Mouse (Mus musculus) spleen, postnatal 36 days (tissue): ENCODE results near the gene Ccdc142.

Experiments
- DNase-seq, 2 experiments: peaks; one replicate each; pipeline ENCODE4 v3.0.0; 2022; ENCODE audit warnings: low spot score in 2 of 2, mixed read lengths in 1 of 2

The Ccdc142 gene

DNA sequence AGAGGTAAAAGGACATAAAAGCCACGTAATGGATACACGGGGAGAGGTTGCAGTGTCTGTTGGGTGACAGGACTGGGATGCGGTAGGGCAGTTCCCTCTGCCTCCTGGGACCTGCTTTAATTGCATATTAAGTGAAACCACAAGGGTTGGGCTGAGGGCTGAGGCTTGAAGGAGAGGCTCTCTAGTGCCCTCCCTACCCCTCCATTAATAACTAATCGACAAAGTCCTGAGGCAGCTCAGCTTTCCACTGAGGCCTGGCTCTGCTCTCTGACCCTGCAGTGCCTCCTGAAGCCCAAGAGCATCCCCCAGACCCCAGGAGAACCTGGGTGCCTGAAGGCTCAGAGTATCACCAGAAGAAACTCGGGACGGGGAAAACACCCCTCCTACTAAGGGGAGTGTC, 16.9 kb upstream of the Ccdc142 start:
- DNase-seq, result no peak

DNA sequence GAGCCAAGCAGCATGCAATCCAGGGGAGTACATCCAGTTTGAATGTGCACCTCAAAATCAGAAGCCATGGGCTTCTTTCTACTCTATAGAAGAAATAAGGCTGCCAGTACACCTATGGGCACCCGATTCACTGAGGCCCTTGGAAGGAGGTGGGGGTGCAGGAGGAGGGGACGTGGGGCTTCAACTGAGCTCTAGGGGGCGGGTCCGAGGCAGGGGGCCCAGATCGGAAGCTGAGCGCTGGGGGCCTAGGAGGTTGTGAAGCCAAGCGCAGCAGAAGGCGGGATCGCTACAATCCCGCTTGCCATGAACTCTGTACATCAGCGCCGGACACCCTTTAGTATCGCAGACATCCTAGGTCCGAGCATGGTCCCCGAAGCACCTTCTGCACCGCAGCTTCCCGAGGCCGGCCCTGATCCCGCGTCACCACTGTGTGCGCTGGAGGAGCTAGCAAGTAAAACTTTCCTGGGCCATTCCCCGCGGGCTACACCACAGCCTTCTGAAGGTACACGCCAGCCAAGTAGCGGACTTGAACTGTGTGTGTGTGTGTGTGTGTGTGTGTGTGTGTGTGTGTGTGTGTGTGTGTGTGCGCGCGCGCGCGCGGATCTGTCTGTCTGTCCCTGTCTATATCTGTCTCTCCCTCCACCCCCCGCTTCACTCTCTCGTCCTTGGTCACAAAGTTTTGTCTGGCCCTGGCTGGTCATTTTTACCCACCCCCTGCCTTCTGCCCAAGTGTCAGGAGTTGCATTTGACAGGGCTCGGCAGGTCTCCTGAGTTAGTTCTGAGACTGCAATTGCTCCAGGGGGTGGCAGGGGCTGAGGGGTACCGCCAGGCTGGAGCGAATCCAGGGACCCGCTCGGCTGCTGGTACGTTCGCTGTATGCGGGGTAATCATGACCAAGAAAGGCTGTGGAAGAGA, 15.0 kb upstream of the Ccdc142 start, which contains the start of gene Lbx2:
Gene Lbx2 (plus strand): TSS at position 247 of the 915 bp plus-strand sequence.
- no peak for DNase-seq

DNA sequence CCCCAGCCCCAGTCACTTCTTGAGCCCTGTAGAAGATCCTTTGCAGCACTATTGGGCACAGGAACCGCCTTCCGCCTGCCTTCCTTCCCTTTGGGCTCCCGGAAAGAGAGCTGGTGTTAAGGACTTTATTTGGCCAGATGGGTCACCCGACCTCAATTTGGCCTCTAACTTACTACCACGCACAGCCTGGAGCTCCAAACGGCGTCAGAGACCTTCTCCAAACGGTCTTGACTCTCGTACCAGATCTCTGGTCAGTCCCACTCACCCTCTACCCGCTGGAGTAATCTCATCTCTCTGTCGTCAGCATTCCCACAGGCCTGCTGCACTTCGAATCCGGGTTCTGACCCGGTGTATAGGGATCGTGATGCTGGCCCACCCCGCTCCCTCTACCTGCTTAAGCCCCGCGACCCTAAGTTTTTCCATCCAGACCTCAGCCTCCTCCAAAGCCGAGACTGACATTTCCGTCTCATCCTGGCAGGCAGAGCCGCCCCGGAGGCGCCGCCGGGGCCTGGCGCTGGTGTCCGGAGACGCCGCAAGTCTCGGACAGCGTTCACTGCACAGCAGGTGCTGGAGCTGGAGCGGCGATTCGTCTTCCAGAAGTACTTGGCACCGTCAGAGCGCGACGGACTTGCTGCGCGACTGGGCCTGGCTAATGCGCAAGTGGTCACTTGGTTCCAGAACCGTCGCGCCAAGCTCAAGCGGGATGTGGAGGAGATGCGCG, 14.0 kb upstream of the Ccdc142 start:
- no peak for DNase-seq

DNA sequence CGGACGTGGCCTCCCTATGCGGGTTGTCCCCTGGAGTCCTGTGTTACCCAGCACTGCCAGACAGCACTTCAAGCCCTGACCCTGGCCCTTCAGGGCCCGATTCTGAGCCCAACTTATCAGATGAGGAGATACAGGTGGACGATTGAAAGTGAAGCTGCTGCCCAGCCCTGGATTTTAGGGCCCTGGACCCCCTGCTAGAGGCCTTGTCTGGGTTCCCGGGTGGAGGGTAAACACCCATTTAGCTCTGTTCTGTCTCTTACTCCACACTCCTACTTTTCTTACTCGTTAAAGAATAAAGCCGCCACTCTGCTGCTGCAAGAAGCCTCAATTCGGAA, 13.5 kb upstream of the Ccdc142 start:
- DNase-seq, result no peak

GRCm38 (mm10) chr6:83092416-83093127, 8.8 kb upstream of the Ccdc142 start:
- DNase-seq, result no peak

DNA sequence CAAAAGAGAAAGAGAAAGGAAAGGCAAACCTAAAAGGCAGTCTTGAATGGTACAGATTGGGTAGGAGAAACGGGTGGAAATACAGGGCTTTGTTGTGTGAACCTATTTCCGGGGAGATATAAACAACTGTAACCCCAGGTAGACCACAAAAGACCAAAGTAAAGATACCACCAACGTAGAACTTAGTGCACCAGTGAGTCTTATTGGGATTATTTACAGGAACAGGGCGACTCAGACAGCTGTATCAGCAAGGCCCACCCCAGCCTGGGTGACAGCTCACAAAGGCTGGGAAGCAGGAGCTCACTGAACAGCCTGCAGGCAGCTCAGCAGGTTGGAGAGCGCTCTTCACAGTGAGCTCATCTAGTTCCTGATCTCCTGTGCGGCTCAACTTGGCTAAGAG, 5.4 kb upstream of the Ccdc142 start:
- no peak for DNase-seq

DNA sequence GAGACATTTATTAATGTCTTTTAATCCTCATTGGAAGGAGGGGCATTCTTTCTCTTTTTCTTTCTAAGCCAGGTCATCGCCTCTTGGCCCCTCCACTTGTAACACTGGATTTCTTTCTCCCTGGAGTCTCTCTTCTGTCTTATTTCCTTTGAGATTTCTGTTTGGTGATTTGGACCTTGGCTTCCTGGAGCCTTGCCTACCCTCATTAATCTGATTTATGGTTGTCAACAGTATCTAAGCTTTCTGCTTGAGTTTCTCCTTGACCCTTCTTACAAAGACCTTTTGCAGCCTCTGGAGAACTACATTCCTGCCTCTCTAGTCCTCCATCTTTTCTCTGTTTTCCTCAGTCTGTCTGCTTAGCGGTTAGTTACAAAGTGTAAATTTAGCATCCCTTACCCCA, 3.0 kb upstream of the Ccdc142 start:
- no peak for DNase-seq

DNA sequence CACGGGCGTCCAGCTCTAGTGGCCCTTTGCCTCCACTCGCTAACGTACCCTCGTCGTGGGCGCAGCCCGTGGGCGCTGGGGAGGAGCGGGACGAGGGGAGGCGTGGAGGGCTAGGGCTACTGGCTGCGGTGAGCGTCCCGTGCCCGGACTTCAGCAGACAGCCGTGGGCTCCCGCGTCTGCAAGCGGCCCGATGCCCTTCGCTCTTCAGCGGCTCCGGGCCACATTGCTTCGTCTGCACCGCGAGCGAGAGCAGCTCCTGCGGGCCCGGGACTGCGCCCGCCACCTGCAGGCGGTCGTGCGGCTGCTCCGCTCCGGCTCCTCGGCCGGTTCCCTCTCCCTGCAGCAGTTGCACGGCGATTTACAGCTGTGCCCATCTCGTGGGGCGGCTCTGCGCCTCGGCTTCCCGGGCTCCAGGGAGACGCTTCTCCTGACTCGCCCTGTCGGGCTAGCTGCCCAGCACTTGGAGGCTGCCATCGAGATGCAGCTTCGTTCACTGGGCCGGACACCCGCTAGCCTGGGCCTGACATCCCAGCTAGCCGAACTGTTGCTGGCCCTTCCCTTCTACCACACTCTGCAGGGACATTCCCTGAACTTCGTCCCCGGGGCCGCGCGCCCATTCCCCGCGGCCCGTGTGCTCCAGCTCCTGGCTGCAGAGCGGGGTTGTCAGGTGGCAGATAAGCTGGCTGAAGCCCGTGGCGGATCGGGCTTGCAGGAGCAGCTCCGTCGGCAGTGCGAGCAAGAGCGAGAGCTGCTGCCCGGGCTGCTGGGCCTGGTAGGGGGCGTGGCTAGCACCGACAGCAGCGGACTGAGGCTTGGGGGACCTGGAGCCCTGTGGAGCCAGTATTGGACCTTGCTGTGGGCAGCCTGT, 521 bp downstream of the Ccdc142 start:
- peak; percentile 63 to 68 for DNase-seq

- DNase-seq, result no peak
Measured at GRCm38 (mm10) chr6:83103130-83103650, 1.8 kb downstream of the Ccdc142 start.

GRCm38 (mm10) chr6:83104158-83104557, 2.8 kb downstream of the Ccdc142 start:
- no peak for DNase-seq

GRCm38 (mm10) chr6:83107566-83108400, 6.4 kb downstream of the Ccdc142 start:
- peak; percentile 69 to 81 for DNase-seq

- peak; percentile 74 to 77 for DNase-seq
Measured at GRCm38 (mm10) chr6:83108762-83109668, 7.6 kb downstream of the Ccdc142 start, which contains the start of gene Mrpl53. TSS of gene Mrpl53 (plus strand) at chr6:83109040.

DNA sequence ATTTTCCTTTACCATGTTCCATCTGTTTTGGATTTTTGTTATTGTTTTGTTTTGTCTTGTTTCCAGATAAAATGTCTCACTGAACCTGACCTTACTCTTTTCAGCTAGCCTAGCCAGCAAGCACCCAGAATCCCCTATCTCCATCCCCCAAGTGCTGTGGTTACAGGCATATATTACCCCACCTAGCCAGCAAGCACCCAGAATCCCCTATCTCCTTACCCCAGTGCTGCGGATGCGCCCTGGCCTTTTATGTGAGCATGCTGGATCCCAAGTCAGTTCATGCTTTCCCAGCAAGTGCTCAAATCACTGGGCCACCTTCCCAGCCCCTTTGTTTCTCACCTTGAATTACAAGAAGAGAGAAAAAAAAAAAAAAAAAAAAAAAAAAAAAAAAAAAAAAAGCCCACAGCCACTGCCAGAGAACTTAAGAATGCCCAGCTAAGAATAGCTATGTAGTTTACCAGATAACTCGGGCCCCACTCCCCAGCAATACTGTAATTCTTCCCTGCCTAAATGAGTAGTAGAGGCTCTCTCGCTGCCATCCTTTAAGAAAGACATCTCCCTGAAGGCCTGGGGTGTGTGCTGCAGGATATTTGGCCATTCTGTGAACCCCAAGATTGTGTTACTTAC, 10.2 kb downstream of the Ccdc142 start:
- no peak for DNase-seq

DNA sequence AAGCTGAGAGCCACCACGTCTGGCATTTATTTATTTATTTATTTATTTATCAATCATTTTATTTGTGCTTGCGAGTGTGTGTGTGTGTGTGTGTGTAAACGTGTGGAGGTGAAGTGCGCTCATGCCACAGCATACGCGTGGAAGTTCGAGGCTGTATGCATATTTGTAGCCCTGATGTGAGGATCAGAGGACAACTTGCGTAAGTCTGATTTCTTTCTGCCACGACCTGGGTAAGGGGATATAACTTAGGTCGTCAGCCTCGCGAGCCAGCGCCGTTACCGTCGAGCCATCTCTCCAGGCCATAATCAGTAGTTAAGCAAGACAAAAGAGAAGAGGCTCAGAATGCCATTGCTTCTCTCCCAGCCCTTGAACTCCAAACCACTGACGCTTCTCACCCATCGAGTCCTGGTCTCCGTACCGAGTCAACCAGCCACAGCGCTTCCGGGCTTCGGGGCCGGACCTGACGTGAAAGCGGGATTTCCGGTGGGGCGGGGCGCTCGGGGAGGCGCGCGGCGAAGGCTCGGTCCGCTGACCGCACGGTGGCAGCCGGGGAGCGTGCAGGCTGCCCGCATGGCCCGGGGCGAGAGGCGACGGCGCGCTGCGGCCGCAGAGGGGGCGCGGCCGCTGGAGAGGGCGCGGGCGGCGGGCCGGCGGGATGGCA, 13.7 kb downstream of the Ccdc142 start, which contains the start of gene Mogs:
Gene Mogs (plus strand): TSS at position 486 of the 661 bp plus-strand sequence.
- peak; percentile 94 to 95 for DNase-seq

GRCm38 (mm10) chr6:83115682-83116372, 14.4 kb downstream of the Ccdc142 start:
- no peak for DNase-seq

DNA sequence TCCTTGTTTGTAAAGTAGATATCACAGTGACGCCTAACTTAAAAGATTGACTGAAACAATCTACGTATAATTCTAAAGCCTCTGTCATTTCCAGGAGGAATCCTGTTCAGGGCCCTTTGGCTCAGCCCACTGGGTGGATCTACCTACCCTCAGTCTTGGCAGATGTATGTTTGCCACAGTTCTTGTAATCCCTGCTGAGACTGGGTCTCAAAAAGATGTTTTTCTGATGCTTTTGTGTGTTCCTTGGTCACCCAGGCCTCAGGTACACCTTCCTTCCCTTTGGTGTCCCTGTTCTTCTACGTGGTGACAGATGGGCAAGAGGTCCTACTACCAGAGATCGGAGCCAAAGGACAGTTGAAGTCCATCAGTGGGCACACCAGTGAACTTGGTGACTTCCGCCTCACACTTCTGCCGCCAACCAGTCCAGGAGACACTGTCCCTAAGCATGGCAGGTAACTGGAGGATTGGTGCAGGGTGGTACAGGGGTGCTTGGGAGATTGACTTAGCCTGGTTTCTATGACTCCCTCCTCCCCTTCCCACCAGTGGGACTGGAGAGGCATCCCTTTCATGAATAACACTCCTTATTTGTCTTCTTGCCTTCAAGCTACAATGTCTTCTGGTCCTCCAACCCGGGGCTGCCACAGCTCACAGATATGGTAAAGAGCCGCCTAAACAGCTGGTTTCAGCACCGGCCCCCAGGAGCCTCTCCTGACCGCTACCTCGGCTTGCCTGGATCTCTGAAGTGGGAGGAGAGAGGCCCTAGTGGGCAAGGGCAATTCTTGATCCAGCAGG, 15.2 kb downstream of the Ccdc142 start:
- DNase-seq, result no peak

DNA sequence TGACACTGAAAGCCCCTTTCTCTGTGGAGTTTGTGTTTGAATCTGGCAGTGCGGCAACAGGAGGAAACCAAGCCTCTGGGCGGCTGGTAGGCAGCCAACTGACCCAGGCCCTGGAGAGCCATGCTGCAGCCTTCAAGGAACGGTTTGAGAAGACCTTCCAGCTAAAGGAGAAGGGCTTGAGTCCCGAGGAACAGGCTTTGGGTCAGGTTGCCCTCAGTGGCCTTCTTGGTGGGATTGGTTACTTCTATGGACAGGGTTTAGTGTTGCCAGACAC, 15.7 kb downstream of the Ccdc142 start:
- no peak for DNase-seq
